Mouse (Mus musculus): ENCODE results near the gene Exosc3.
A peak's percentile ranks its signal among the peaks of the same experiment; 100 is the strongest.
"Not testable (repeated sequence)": the region's sequence is repeated elsewhere in the genome, so short reads cannot be mapped to it uniquely, and the experiment has no call there.

Exosc3 gene

DNA sequence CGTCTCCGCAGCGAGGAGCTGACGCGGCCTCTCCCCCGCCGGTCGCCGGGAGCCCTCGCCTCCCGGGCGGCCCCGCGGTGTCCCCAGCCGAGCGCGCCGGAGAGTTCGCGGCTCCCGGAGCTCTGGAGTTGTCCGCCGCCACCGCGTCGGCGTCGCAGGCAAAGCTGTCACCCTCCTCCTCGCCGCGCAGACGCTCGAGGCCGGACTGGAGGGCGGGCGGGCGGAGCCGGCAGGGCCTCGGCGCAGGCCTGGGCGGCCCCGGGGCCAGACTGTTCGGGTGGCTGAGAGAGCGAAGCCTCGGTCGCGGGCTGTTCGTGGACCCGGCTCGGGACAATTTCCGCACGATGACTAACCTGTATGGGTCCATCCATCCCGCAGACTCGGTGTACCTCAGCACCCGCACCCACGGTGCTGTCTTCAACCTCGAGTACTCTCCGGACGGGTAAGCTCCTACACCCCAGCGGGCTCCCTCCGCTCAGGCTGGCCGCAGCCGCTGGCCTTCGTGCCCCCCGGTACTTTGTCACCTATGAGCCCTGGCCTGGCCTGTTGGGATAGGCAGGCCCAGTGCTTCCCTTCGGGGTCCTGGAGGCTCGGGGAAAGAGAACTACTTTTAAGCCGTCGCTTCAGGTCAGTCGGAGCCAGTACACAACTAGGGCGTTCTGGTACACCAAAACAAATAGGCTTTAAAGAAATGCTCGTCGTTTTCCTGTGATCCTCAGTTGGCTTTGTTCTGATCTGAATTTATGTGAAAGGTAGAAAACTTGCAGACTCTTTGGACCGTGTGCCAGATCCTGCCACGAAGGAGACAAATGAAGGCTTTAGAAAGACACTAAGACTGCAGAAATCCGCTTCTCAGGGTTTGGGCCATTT, at the start of gene Exosc3:
Gene Exosc3 (minus strand): TSS at position 447 of the 870 bp plus-strand sequence.
- DNase-seq (ENCODE audit: low spot score): peak; percentile 18

DNA sequence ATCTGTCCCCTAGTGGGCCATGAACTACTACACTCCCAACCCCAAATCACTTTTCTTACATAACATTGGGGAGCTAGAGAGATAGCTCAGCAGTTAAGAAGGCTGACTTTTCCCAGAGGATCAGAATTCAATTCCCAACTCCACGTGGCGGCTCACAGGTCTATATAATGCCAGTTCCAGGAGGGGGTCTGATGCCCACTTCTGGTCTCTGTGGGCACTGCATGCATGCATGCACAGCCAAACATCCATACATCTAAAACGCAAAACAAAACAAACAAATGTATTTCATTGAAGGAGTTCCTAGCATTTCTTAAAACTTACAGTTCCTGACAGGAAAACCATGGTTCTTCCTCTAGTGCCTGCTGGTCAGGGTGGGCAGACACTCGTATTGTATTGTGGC, 49.6 kb upstream of the Exosc3 start:
- no peak for DNase-seq (ENCODE audit: low spot score)

DNA sequence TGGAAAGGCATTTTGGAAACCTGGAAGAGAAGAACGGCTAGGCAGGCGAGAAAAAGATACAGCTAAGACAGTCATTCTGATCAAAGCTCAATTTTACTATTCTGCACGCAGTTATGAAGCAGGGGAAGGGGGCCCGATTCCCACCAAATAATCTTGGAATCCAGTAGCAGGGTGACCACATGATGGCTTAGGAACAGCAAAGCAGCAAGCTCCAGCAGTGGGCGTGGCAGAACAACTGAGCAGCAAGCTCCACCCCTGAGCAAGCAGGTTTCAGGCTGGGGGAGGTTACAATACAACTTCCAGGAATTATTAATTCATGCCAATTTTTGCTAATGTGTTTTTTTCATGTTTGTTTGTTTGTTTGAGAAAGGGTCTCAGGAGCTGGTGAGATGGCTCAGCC, 44.8 kb upstream of the Exosc3 start:
- DNase-seq (ENCODE audit: low spot score): not testable (repeated sequence)

DNA sequence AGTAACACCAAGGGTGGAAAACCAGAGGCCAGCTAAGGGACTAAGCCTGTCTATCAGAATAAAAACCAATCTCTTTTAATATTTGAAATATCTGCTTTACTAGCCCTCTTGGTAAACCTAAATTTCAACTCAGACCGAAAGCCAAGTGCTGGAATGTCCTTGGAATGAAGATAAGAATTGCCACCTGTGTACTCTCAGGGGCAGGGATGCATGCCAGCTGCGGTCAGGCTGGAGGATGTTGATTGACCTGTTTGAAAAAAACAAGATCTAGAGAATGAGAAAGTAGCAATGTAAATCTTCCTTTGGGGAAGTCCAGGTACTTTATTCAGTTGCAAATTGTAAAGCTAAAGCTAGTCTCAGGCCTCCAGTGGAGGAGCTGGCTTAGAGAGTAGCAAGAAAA, 39.6 kb upstream of the Exosc3 start:
- peak; percentile 68 for DNase-seq (ENCODE audit: low spot score)

DNA sequence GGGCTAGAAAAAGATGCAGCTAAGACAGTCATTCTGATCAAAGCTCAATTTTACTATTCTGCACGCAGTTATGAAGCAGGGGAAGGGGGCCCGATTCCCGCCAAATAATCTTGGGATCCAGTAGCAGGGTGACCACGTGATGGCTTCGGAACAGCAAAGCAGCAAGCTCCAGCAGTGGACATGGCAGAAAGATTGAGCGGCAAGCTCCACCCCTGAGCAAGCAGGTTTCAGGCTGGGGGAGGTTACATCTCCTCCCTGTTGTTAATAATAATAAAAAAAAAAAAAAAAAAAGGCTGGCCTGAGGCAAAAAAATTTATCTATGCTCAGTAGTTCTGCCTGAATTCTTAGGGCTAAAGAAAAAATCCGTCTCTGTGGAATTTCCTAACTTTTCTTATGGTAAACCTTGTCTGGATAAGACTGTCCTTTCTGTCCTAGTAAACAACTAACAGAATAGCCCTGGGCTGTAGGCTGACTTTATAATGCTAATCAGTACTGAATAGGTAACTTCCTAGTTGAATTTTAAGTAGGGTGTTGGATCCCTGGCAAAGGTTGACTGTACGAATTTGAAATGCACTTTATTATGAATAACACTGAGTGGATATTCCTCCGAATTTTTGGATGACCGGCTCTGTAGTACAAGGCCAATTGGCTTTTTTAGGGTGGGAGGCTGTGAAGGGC, 38.5 kb upstream of the Exosc3 start:
- DNase-seq (ENCODE audit: low spot score): not testable (repeated sequence)

DNA sequence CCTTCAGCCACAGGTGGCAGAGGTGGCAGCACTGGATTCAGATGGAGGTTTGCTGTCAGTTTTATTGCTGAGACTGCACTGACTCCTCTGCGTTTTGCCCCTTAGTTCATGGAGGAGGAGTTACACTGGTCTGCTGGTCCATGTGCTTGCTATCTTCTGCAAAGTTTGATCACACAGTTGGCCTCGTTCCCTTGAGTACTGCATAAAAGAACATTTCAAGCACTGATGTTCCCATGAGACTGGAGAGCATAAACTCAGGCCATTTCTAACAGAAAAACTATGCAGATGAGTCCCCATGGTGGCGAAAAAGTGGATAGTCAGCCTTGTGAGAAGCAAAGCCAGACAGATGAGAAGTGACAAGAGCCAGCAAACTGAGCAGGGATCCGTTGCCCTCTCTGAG, 34.0 kb upstream of the Exosc3 start:
- no peak for DNase-seq (ENCODE audit: low spot score)

DNA sequence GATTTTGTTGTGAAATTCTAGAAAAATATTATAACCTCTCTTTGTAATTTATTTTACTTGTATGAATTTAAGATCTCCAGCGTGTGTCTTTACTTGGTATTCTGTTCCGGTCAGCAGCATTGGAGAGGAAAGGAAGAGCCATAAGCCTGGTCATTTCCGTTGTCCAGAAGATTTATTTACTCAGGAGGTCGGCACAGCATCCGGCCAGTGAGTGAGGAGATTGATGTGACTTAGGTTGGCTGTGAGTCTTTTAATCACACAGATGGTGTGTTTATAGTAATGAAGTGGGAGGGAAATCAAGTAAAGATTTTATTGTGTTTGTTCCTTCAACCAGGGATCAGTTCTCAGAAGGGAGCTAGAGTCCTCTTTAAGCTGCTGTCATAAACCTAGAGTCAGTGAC, 32.3 kb upstream of the Exosc3 start:
- DNase-seq (ENCODE audit: low spot score): peak; percentile 16

DNA sequence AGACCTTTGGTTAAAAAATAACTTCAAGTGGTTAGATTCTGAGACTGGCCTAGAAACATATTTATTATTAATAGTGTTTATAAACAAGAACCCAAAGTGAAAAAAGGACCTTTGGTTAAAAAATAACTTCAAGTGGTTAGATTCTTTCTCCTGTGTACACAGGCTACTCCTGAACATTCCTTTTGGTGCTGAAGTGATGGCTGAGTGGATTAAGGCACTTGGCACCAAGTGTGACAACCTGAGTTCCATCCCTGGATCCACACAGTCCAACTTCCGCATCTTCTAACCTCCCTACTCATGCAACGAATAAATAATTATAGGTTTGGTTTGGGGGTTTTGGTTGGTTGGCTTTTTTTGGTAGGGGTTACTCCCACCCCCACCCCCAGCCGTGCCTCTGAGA, 28.7 kb upstream of the Exosc3 start:
- DNase-seq (ENCODE audit: low spot score): peak; percentile 66

DNA sequence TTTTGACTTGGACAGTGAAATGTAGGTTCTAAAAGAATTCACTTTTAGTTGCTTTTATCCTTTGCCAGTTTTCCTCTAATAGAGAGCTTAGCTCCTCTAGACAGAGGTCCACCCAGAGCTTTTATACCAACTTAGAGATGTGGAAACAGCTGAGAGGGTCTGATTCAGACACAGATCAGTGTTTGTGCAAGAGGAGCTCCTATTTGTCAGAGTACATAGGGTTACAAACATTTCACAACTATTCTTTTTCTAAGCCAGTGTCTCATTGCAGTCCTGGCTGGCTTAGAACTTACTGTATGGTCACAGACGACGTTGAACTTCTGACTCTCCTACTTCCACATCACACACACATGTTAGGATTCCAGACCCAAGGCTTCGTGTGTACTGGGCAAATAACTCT, 14.1 kb upstream of the Exosc3 start:
- no peak for DNase-seq (ENCODE audit: low spot score)

DNA sequence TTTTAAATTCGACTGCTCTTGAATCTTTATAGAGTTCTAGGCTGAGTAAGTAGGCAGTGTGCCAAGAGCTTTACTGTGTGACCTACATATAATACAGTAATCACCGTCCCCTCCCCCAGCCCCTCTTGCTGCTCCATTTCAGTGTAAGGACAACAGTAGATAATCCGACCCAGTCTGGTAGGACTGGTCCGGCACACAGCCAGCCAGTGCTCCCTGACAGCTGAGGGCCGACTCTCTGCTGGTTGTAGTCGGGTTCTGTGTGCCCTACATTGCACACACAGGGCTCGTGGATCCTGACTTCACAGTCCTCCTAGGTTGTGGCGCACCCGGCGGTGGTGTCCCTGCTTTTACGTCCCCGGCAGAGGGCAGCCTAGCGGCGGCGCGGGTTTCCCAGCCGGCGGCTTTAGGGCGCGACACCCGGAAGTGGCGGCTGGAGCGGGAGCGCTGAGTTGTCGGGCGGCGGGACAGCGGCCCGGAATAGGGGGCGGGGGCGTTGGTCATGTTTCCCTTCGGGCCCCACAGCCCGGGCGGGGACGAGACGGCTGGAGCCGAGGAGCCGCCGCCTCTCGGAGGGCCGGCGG, 773 bp downstream of the Exosc3 start, which contains the start of gene Dcaf10:
Gene Dcaf10 (plus strand): TSS at position 433 of the 581 bp plus-strand sequence.
- peak; percentile 91 for DNase-seq (ENCODE audit: low spot score)

DNA sequence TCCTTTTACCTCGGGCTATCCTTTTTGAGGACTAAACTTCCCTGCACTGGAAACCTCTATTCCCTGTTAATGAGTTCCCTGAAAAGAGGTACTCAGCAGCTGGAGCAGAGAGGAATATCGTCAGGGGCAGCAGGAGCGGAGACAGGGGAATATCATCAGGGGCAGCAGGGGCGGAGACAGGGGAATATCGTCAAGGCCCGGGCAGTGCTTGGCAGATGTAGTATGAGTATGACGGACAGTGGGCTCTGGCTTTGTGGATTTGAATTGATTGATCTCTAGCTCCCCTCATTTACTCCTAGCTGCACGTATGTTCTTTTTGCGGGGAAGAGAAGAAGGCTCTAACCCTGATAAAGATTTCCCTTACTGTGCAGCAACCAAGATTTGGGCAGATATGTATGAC, 1.3 kb downstream of the Exosc3 start:
- DNase-seq (ENCODE audit: low spot score): no peak

DNA sequence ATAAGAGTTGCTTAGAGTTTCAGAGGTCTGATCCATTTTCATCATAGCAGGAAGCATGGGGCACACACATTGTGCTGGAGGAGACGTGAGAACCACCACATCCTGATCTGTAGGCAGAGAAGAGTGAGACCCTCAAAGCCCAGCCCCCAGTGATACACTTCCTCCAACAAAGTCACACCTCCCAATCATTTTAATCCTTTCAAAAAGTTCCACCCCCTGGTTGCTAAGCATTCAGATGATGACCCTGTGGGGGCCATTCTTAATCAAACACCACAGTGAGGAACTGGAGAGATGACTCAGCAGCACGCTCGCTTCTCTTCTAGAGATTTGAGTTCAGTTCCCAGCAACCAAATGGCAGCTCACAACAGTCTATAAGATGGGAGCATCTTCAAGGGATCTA, 10.1 kb downstream of the Exosc3 start:
- DNase-seq (ENCODE audit: low spot score): no peak

DNA sequence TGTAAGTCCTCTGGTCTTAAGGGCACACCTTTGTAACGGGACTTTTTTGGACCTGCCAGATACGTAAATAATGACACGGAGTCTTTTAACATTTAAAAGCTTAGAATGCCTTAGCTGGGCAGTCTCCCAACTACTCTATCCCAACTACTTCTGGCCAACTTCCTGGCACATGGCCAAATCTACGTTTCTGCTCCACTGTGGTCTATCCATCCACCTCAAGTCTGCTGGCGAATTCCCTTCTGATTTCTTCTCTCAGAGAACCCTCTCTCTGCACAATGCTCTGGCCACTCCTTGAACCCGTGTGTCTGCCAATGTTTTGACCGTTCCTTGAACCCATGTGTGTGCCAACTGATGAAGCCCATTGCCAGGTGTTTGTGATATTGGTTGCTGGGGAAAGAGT, 11.4 kb downstream of the Exosc3 start:
- DNase-seq (ENCODE audit: low spot score): peak; percentile 8

DNA sequence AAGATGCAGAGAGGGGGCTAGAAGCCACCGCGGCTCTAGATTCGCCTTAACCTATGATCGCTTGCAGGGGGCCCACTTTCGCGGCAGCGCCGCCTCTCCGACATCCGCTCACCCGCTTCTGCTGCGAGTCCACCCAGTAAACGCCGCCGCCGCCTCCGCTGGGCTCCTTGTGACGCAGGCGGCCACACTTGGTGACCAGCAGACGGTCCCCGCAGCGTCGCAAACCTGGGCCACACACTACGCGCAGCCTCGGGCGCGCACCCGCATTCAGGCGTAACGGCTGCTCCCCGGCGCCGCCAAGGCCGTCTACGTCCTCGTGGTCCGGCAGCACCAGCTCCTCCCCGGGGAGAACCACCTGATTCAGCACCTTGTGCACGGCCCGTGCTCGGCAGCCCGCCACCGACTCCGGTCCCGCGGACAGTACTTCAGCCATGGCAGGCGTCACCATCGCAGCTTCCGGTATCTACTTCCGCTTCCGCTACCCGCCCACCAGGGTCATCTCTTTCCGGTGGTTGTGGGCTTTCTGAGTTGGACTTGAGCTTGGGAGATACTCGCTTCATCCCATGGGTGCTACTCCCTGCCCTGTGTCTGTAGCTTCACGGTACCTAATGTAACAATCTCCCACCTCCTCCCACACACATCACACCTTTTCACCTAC, 22.2 kb downstream of the Exosc3 start:
- DNase-seq (ENCODE audit: low spot score): peak; percentile 88

DNA sequence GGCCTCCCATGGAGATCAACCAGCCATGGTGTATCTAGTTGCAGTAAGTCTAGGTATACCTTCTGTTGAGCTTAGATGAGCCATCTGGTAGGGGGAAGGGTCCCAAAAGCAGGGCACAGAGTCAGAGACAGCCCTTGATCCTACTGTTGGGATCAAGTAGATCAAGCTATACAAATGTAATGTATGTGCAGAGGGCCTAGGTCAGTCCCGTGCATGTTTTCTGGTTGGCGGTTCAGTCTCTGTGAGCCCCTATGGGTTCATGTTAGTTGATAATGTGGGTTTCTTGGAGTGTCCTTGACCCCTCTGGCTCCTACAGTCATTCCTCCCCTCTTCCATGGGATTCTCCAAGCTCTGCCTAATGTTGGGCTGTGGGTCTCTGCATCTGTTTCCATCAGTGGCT, 31.5 kb downstream of the Exosc3 start:
- no peak for DNase-seq (ENCODE audit: low spot score)

DNA sequence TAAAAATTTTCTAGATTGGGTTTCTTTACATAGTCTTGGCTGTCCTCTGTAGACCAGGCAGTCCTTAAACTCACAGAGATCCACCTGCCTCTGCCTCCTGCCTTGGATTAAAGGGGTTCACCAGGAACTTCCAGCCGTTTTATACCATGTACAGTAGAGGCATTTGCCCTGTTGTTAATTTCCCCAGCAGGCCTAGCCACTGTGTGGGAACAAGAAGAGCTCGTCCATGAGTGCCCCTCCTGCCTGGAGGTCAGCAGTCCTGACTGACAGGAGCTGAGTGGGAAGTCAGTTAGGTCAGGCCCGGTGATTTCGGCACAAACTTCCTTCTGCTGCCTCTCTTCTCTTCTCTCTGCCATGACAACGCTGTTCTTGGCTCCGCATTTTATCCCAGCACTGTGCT, 33.9 kb downstream of the Exosc3 start:
- DNase-seq (ENCODE audit: low spot score): no peak

DNA sequence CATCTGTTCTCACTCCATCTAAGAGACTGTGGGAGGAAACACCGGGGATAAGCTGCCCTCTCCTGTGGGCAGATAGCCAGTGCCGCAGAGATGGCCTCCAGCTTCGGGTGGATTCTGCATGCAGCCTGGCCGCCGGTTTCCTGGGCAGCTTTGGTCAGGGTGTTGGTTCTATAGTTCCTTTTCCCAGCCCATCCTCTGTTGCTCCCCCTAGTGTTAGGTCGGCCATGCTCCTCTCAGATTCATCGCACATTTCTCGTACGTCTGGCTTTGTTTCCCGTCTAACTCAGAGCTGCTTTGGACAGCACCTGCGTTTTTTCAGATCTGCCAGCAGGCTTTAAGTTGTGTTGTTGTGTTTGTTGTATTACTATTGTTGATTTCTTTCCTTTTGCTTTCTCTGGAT, 34.5 kb downstream of the Exosc3 start:
- no peak for DNase-seq (ENCODE audit: low spot score)

DNA sequence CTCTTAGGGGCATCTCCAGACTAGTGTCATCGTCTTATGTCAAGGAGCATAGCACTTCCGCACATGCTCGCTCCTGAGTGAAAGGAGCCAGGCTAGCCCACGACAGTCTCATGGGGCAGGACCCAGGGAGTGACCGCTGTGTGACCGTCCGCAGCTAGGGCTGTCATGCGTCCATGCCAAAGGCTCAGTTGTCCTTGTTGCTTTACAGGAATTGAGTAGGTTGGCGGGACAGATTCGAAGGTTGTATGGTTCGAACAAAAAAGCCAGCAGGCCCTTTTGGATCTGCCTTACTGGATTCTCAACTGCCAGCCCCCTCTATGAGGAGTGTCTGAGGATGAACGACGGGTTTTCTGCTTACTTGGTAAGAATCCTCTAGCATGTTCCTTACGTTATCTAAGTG, 37.0 kb downstream of the Exosc3 start:
- DNase-seq (ENCODE audit: low spot score): no peak

DNA sequence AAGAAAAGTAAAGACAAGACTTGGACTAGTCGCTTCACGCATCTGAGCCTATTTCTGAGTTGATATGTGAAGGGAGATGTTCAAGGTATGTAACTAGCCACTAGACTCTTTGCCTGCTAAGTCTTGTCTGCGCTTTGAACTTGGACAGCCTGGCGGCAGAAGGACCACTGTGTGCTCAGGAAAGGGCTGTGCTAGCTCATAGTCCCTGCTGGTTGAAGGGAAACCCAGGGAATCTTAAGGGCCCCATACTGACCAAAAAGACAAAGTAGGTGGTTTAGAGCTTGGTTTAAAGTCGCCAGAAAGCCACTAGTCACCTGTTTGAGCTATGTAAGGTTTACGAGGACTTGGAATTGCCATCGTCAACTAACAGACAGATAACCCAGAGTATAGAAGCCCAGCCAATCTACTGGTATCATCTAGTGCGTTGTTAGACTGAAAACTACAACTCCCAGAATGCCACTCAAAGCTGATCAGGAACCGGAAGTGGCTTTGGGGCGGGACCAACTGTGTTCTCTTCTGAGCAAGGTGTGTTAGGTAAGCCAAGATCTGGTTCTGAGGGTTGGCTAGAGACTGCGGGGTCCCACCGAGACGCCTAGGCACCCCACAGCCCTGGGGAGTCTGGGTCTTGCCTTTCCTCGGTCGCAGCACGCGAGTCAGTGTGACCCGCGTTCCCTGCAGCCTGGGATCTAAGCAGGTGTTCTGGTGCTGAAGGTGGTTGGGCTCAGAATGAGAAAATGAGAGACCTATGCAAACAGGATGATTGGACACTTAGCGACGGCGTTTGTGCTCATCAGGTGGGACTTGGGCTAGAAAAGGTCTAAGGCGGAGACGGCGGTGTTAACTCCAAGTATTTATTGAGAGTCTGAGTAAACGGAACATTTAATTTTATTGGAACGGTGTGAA, 45.6 kb downstream of the Exosc3 start, which contains the start of gene Trmt10b:
Gene Trmt10b (plus strand): TSS at position 466 of the 903 bp plus-strand sequence.
- DNase-seq (ENCODE audit: low spot score): peak; percentile 89

DNA sequence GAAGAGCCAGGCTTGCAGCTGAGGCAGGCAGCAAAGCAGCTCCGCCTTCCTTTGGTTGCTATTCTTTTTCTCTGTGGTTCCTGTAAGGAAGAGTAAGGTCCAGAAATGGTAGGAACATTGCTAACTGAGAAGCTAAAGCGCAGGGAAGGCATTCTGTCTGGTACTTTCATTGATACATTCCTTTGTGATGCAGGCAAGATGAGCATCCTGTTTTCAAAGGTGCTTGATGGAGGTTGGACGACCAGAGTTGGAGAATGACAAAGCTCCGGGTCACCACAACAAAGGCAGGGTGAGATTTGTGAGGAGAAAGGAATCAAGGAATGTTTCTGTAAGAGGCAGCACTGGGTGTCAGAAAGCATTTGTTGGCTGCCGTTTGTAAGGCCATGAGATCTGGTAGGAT, 54.6 kb downstream of the Exosc3 start:
- no peak for DNase-seq (ENCODE audit: low spot score)

DNA sequence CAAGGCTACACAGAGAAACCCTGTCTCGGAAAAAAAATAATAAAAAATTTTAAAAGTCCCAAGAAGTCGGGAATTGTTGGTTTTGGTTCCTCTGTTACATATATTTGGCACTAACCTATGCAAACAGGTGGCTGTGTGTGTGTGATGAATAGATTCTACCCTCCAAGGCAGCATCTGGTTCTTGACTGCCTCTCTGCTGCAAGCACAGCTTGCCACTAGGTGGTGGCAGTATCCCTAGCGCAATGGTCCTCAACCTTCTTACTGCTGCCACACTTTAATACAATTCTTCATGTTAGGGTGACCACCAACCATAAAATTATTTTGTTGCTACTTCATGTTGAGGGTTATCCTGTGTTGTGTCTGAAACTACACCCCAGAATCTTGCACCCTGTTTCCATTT, 56.2 kb downstream of the Exosc3 start:
- no peak for DNase-seq (ENCODE audit: low spot score)
